Mouse (Mus musculus): Measurements from ENCODE around the gene Gm1330.
"Not testable (repeated sequence)": the region's sequence is repeated elsewhere in the genome, so short reads cannot be mapped to it uniquely, and the experiment has no call there.

Gm1330 gene

GRCm38 (mm10) chr2:149003151-149003550 is at the start of gene Gm1330:
TSS of gene Gm1330 (minus strand) at chr2:149003251.
- no peak for DNase-seq (ENCODE audit: low read depth, low spot score)

GRCm38 (mm10) chr2:149017137-149017536 is 14.1 kb upstream of the Gm1330 start, which contains the start of gene Gm10750:
TSS of gene Gm10750 (minus strand) at chr2:149017237.
- DNase-seq (ENCODE audit: low read depth, low spot score): not testable (repeated sequence)

GRCm38 (mm10) chr2:149004826-149005225 is 1.8 kb upstream of the Gm1330 start:
- DNase-seq (ENCODE audit: low read depth, low spot score): no peak

GRCm38 (mm10) chr2:148995133-148995532 is 7.9 kb downstream of the Gm1330 start:
- DNase-seq (ENCODE audit: low read depth, low spot score): no peak

All from skeletal muscle tissue, adult 2 months (tissue).